Mouse (Mus musculus): ENCODE data around the gene Rpl22. TPM values are rescaled to one million over a fixed set of nuclear protein-coding genes. Genes with fewer than 3 reads are reported as not detected.
A peak's percentile ranks its signal among the peaks of the same experiment; 100 is the strongest.

The Rpl22 gene
- total and polyA plus RNA-seq, 3 experiments: 1,590 to 1,966 (median 1,935) TPM

- no peak for DNase-seq (ENCODE audit: extremely low read depth)
- peaks cover 3% of the 10 kb centered on the region for H3K9me3 ChIP-seq (replicated peaks; ENCODE audit: low read length)
- in situ Hi-C loops (cut with MboI; ENCODE audit: low pct_ligation_motif_present, low pct_unique_long_range_greater_than_20kb, low sequenced_read_pairs) (loop anchor here (5.0 kb wide), 1 partner anchor 112 kb away; no protein-coding TSS in a partner anchor), dilution Hi-C loops (cut with MboI; ENCODE audit: extremely low pct_ligation_motif_present, extremely low pct_unique_long_range_greater_than_20kb, low sequenced_read_pairs) (no loop called here)
- no peak overlapping the region for H3K27ac ChIP-seq (ENCODE audit: insufficient read depth, low read depth)
- H3K9ac ChIP-seq (ENCODE audit: insufficient read depth, low read depth): no peak overlapping the region
- H3K4me2 ChIP-seq (ENCODE audit: insufficient read depth, low read depth, poor library complexity, severe bottlenecking): no peak overlapping the region
- H3K27me3 ChIP-seq (replicated peaks): no peaks in the 10 kb centered on the region
- H3K79me2 ChIP-seq (replicated peaks; ENCODE audit: control insufficient read depth, extremely low read depth, insufficient read depth, poor library complexity, severe bottlenecking): peaks cover 42% of the 10 kb centered on the region
- H3K36me3 ChIP-seq (replicated peaks in 1 of 2; ENCODE audit: control insufficient read depth in 1 of 2, insufficient read depth in 1 of 2, low read length in 1 of 2): peaks cover 12 to 24% of the 10 kb centered on the region in 2 experiments
- H3K4me1 ChIP-seq (ENCODE audit: control insufficient read depth in 1 of 2, insufficient read depth in 2 of 2): peaks cover 3 to 20% of the 10 kb centered on the region in 2 experiments; a peak in 2 of 4 replicates
- peak overlapping the region; percentile 24 to 97 (median 45) for H3K4me3 ChIP-seq (replicated peaks in 1 of 3; ENCODE audit: low read depth in 2 of 3, low read length in 2 of 3, poor library complexity in 1 of 3)
- 0 out of 2 replicates have a peak, but pooled peaks have one; percentile 19 for TF ChIP-seq RCOR1 (conservative IDR thresholded peaks at IDR 0.05; ENCODE audit: low read depth, low read length)
- TF ChIP-seq JUN (IDR thresholded peaks at IDR 0.05; ENCODE audit: insufficient read depth, low read depth, low read length): 0 out of 2 replicates have a peak, but pooled peaks have one; percentile 8
- TF ChIP-seq ETS1 (conservative IDR thresholded peaks at IDR 0.05; ENCODE audit: low read depth, low read length): no peak
- TF ChIP-seq ZNF384 (IDR thresholded peaks at IDR 0.05; ENCODE audit: low read depth, low read length): peak; percentile 78; the same call in 1 of the 2 replicates
- no peak for TF ChIP-seq USF1 (IDR thresholded peaks at IDR 0.05; ENCODE audit: low read depth, low read length)
- no peak for TF ChIP-seq CHD2 (IDR thresholded peaks at IDR 0.05; ENCODE audit: low read length)
- TF ChIP-seq MEF2A (IDR thresholded peaks at IDR 0.05; ENCODE audit: borderline replicate concordance, low read depth, low read length): no peak
These were observed 640 bp upstream of the Rpl22 start for GRCm38 (mm10) chr4:152324641-152325562.

- DNase-seq (ENCODE audit: extremely low read depth): no peak
- H3K4me1 ChIP-seq (ENCODE audit: control insufficient read depth in 1 of 2, insufficient read depth in 2 of 2): peaks cover 3 to 37% of the 10 kb centered on the region in 2 experiments; a peak in 3 of 4 replicates
- dilution Hi-C loops (cut with MboI; ENCODE audit: extremely low pct_ligation_motif_present, extremely low pct_unique_long_range_greater_than_20kb, low sequenced_read_pairs): no loop called here
These were observed 1.0 kb downstream of the Rpl22 start for GRCm38 (mm10) chr4:152326543-152326942.

More at GRCm38 (mm10) chr4:152326543-152326942, 1.0 kb downstream of the Rpl22 start:
- Histone ChIP-seq H3K4me3 (replicated peaks in 1 of 3; ENCODE audit: low read depth in 2 of 3, low read length in 2 of 3, poor library complexity in 1 of 3) (peak overlapping the region; percentile 94 to 97 (median 97)), H3K9me3 (replicated peaks; ENCODE audit: low read length) (peaks cover 3% of the 10 kb centered on the region), H3K36me3 (replicated peaks in 1 of 2; ENCODE audit: control insufficient read depth in 1 of 2, insufficient read depth in 1 of 2, low read length in 1 of 2) (peaks cover 28 to 40% of the 10 kb centered on the region in 2 experiments), H3K27me3 (replicated peaks) (no peaks in the 10 kb centered on the region), H3K79me2 (replicated peaks; ENCODE audit: control insufficient read depth, extremely low read depth, insufficient read depth, poor library complexity, severe bottlenecking) (peaks cover 57% of the 10 kb centered on the region), H3K9ac (ENCODE audit: insufficient read depth, low read depth) (peak overlapping the region; percentile 82), H3K4me2 (ENCODE audit: insufficient read depth, low read depth, poor library complexity, severe bottlenecking) (peak overlapping the region; percentile 99), H3K27ac (ENCODE audit: insufficient read depth, low read depth) (no peak overlapping the region; the same call in 1 of the 2 replicates)
- 0 out of 2 replicates have a peak, but pooled peaks have one; percentile 0 for TF ChIP-seq RCOR1 (conservative IDR thresholded peaks at IDR 0.05; ENCODE audit: low read depth, low read length)
- no peak for TF ChIP-seq MAZ (IDR thresholded peaks at IDR 0.05; ENCODE audit: low read depth, low read length)
- TF ChIP-seq SIN3A (IDR thresholded peaks at IDR 0.05; ENCODE audit: low read length): peak; percentile 49; the same call in 1 of the 2 replicates
- no peak for TF ChIP-seq MAX (IDR thresholded peaks at IDR 0.05; ENCODE audit: low read length)
- no peak for TF ChIP-seq CHD1 (IDR thresholded peaks at IDR 0.05; ENCODE audit: low read depth, low read length)
- in situ Hi-C loops (cut with MboI; ENCODE audit: low pct_ligation_motif_present, low pct_unique_long_range_greater_than_20kb, low sequenced_read_pairs): loop anchor here (5.0 kb wide), 1 partner anchor 111 kb away; no protein-coding TSS in a partner anchor
